Mouse (Mus musculus): Measurements from ENCODE around the gene Ptprm.

Ptprm gene

GRCm38 (mm10) chr17:67343471-67343870 lies 10.8 kb downstream of the Ptprm start:
- no peak for DNase-seq (ENCODE audit: low read depth, low spot score)

- no peak for DNase-seq (ENCODE audit: low read depth, low spot score)
These were observed 11.3 kb downstream of the Ptprm start for GRCm38 (mm10) chr17:67343006-67343405.

- DNase-seq (ENCODE audit: low read depth, low spot score), result no peak
These were observed 13.9 kb downstream of the Ptprm start for GRCm38 (mm10) chr17:67340362-67340761.

GRCm38 (mm10) chr17:67339569-67339968 lies 14.7 kb downstream of the Ptprm start:
- DNase-seq (ENCODE audit: low read depth, low spot score), result peak; percentile 21

DNA sequence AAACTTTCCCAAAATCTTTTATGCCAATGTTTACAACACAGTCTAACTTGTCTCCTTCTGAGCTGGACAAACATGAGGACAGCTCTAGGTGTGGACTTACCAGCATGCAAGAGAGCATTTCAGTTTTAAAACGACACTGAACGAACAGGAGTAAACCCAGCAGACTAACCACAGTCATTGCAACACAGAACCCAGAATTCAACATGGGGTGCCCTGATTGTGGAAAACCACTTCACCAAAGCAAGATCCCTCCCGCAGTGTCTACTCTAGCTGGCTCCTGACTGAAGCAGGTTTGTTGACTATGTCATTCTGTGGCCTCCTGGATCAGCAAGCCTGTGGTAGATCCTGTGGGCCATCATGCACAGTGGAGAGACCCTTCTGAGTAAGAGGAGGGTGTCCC lies 19.9 kb downstream of the Ptprm start:
- DNase-seq (ENCODE audit: low read depth, low spot score), result no peak

DNA sequence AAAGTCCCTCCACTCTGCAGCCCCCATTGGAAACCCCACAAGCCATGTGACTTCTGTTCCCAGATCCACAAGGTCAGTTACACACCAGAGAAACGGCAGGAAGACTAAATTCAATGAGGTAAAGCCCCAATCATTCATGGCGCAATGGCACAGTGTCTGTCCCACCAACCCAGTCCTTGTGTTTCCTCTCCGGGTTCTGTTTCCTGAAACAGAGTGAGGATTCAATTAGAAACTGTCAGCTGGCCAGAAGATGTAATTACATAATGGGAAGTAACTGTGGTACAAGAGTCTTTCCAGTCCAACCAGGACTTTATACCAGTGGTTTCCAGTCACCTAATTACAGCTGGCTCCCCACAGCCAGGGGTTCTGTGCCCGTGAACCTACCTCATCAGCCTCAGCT lies 24.8 kb downstream of the Ptprm start:
- no peak for DNase-seq (ENCODE audit: low read depth, low spot score)

GRCm38 (mm10) chr17:67324499-67324832 lies 29.8 kb downstream of the Ptprm start:
- DNase-seq (ENCODE audit: low read depth, low spot score), result no peak

- no peak for DNase-seq (ENCODE audit: low read depth, low spot score)
These were observed 30.3 kb downstream of the Ptprm start for GRCm38 (mm10) chr17:67323777-67324498.

DNA sequence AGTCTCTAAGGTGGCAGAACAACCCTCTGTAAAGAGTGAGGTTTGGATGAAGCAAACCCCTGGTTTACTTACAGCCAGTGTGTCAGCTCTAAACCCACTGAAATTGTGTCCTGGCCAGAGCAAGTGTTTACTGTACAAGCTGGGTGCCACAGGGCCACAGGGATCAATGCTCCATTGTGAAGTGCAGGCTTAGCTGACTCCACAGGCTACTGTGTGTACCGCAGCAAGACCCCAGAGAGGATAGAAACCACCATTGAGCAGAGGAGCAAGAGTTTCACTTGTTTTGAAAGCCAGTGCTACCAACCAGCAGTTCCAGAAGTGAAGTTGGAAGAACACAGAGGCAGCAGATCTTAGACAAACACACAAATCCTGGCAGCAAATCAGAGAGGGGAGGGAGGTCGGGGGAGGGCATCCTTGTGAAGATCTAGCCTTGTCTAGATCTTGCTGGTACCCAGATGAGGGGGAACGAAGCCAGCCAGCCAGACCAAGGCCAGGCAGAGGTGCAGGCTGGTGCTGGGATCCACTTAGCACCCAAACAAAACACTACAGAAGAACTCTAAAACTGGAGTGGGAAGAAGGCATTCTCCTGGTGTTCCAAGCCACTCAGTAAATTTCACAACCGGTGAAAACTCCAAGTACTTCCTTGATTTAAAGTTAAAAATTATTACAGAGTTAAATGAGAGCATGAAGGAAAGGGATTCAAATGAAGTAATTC lies 39.6 kb downstream of the Ptprm start:
- DNase-seq (ENCODE audit: low read depth, low spot score), result no peak

GRCm38 (mm10) chr17:67308421-67308820 lies 45.8 kb downstream of the Ptprm start:
- DNase-seq (ENCODE audit: low read depth, low spot score), result no peak

- no peak for DNase-seq (ENCODE audit: low read depth, low spot score)
These were observed 48.0 kb downstream of the Ptprm start for GRCm38 (mm10) chr17:67306066-67306845.

DNA sequence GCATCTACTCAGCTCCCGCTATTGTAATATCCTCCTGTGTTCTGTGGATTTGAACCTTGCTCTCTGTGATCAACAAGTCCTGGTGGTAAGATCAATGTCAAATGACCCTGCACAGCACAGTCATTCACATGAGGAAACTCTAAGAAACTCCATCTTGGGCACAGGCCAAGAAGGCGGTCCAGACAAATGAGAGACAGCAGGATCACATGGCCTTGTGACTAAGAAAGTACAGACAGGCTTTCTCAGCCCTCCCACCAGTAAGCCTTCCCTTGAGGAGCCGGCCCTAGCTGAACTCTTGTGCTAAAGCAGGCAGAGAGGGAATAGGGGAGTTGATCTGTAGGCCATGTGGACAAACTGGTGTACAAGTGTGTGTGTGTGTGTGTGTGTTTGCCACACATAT lies 49.4 kb downstream of the Ptprm start:
- DNase-seq (ENCODE audit: low read depth, low spot score), result no peak

DNA sequence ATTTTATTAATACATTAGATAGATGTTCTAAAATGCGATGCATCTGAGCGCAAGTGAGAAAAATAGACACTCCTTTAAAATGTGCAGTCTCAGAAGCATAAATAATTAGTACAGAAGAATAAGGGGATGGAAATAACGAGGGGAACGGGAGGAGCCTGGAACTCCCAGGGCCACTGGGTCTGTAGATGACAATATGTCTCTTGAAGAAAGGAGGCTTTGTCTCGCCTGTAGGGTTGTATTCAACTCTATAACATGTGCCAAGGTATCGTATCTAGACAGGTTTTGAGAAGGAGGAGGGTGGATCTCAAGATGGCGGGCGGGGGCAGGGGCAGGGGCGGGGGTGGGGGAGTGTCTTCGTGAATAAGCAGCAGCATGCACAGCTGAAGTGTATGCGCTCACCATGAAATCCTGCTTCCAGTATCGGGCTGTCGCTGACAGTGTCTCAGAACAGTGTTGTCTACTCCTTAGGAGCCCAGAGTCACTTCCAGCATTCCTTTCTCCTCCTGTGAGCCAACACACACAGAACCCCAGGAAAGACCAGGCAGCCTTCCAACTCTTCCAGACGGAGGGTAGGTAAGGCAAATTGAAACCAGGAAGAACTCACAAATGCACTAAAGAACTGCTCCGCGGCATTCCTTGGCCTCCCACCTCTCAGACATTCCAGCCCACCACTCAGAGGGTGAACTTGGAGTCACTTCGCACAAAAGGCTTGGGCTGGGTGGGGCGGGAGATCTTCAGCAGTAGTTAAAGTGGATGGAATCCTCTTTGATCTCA lies 50.7 kb downstream of the Ptprm start:
- peak; percentile 47 for DNase-seq (ENCODE audit: low read depth, low spot score)

DNA sequence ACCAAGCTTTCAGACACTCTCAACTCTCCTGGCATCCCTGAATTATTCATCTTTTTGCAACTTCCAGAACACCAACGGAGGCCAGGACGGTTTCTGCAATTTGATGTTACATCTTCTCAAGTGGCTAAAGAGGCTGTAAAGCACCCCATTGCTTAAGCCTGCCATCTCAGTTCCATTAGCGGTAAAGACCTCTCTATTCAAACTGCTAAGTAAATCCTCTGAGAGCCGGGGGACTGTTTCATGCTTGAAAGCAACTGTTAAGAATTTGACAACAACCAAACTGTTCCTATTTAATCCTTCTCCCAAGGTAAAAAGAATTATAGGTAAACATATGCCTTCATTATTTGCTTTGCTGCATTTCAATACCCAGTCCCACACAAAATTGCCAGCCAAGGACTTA lies 51.7 kb downstream of the Ptprm start:
- DNase-seq (ENCODE audit: low read depth, low spot score), result no peak

DNA sequence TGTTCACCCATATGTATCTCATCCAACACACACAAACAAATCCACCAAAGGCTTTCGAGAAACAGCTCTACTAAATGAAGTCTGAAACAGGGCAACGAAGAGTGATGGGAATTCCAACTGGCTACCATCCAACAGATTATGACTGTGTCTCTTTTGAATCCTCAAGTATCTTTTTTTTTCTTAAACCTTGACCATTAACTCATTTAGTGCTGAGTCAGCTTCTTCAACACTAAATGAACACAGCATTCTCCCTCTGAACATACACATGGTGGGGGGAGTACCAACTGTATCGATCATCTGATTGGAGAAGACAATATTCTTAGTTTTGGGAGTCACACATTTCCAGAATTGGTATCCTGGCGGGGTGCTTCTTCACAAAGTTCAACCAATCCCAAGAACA lies 52.2 kb downstream of the Ptprm start:
- no peak for DNase-seq (ENCODE audit: low read depth, low spot score)

DNA sequence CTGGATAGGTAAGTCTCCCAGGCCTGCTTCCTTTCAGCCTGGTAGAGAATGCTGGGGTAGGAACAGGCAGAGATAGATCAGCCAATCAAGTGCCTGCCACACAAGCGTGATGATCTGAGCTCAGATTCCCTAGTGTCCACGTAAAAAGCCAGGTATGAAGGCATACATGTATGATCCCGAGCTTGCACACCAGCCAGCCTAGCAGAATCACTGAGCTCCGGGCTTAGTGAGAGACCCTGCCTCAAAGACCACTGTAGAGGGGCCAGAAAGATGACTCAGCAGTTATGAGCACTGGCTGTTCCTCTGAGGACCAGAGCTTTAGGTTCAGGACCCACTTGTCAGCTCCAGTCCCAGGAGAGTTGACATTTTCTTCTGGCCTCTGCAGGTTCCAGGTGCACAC lies 52.9 kb downstream of the Ptprm start:
- DNase-seq (ENCODE audit: low read depth, low spot score), result no peak

GRCm38 (mm10) chr17:67298269-67298798 lies 55.9 kb downstream of the Ptprm start:
- DNase-seq (ENCODE audit: low read depth, low spot score), result no peak

- no peak for DNase-seq (ENCODE audit: low read depth, low spot score)
These were observed 57.4 kb downstream of the Ptprm start for GRCm38 (mm10) chr17:67296604-67297595.

DNA sequence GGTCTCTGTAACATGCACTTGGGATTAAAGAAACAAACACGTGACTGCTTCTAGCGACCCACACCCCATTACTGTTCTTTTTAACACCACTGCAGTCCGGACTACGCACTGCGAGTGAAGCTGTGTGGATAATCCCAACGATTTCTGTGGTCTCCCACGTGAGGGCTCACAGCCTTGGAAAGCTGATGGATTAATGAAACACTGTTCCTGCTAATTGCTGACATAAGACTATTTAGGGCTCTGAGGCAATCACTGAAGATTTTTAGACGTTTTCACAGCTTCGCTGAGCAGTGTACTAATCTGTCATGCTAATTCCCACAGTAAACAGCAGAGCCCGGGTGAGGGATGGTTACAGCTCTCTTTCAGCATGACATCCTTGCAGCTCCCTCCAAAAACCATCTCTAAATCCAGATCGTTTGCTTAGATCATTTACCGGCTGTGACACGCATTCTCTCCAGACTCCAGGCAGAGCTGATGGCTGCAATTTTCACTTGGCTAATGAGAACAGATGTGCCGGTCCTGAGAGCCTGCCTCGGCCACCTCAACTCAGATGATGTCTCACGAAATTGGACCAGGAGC lies 63.5 kb downstream of the Ptprm start:
- no peak for DNase-seq (ENCODE audit: low read depth, low spot score)

DNA sequence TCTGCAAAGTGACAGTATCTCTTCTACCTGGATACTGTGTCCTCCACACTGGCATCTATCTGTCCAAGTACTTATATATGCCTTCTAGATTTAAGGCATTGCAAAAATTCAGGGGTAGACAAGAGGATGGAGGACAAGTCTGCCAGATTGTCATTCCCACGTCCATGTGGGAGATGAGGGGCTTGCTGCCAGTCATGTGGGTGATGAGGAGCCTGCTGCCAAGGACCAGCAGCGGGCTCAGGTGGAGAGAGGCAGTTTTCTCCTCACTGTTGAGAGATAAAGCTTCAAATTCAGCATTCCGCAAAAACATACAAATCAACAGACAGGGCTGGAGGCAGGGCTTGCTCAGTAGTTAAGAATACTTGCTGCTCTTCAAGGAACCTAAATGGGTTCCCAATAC lies 66.8 kb downstream of the Ptprm start:
- DNase-seq (ENCODE audit: low read depth, low spot score), result no peak
